ENCODE assay signal across 8 mouse cellular contexts in genomic region chr7:19939555-19940235, GRCm38 (mm10). TPM values are rescaled to one million over a fixed set of nuclear protein-coding genes. Genes with fewer than 3 reads are reported as not detected.
DNase-seq lines count a peak whose midpoint lies in the region; ATAC-seq lines count a peak whose summit lies in the region.

No protein-coding gene starts in this region.

- H3K4me2 ChIP-seq in kidney, embryonic 14.5 days (replicated peaks; ENCODE audit: low read depth, low read length), result no peak overlapping the region

- DNase-seq in kidney, adult 11 months, result peak; percentile 83
- DNase-seq in fibroblast of lung, adult 2 months (ENCODE audit: low read depth), result peak; percentile 83
- peak; percentile 95 for DNase-seq in heart, postnatal 4 days
- DNase-seq in left cerebral cortex, adult 18-20 months (ENCODE audit: low spot score in 2 of 2), result peak; percentile 55 to 67
- DNase-seq in thymus, postnatal 14 days, result peak; percentile 85
- DNase-seq in neural tube, embryonic 10.5 days (ENCODE audit: extremely low spot score, low spot score), result no peak

- H3K4me1 ChIP-seq in kidney, embryonic 14.5 days (ENCODE audit: control insufficient read depth, insufficient read depth, low read length), result no peaks in the 10 kb centered on the region

- no peaks in the 10 kb centered on the region for H3K9me3 ChIP-seq in kidney, embryonic 14.5 days (ENCODE audit: control insufficient read depth, low read length)

- no peak overlapping the region for H3K9ac ChIP-seq in kidney, embryonic 14.5 days (ENCODE audit: low read depth, low read length)

- H3K27me3 ChIP-seq in kidney, embryonic 14.5 days (ENCODE audit: control insufficient read depth, insufficient read depth, low read length), result no peaks in the 10 kb centered on the region

- no peaks in the 10 kb centered on the region for H3K36me3 ChIP-seq in kidney, embryonic 14.5 days (ENCODE audit: control insufficient read depth, insufficient read depth, low read length)

- H3K4me3 ChIP-seq in kidney, embryonic 14.5 days (ENCODE audit: low read length), result no peak overlapping the region

- WGBS in kidney, embryonic 14.5 days, result 62% methylated on average over 10 of the region's 12 CpGs

- ATAC-seq in kidney, embryonic 14.5 days (ENCODE audit: low FRiP score, low TSS enrichment), result no peak
- ATAC-seq in megakaryocyte progenitor cell, adult 5-6 weeks (replicated peaks; ENCODE audit: poor library complexity), result peak; percentile 76

- no peak overlapping the region for H3K27ac ChIP-seq in kidney, embryonic 14.5 days (ENCODE audit: low read depth, low read length)

RNA-seq across cellular contexts. Expression of gene Igsf23, which starts 10.9 kb away (rescaled TPM):
- polyA plus RNA-seq in kidney, embryonic 14.5 days (2014; fragmentation: Nextera tagmentation; extraction: Ambion mirVana), result not detected in 2 replicates
- 1 to 10 TPM; 2.2 to 2.6 TPM for total RNA-seq in heart, postnatal 4 days (2021)
- not detected for total RNA-seq in left cerebral cortex, adult 18-20 months (2021)
- total RNA-seq in megakaryocyte progenitor cell, adult 5-6 weeks (2015), result not detected in 2 replicates
- total RNA-seq in megakaryocyte progenitor cell, adult 5-6 weeks (2017), result not detected in 2 replicates

RNA-seq across cellular contexts. Expression of gene Pvr, which starts 18.7 kb away (rescaled TPM):
- polyA plus RNA-seq in kidney, embryonic 14.5 days (2014; fragmentation: Nextera tagmentation; extraction: Ambion mirVana), result 9.6 and 10.8 TPM in 2 replicates
- total RNA-seq in heart, postnatal 4 days (2021), result 10 to 100 TPM; 25.7 to 28.3 TPM
- total RNA-seq in left cerebral cortex, adult 18-20 months (2021), result 10 to 100 TPM; 13.0 to 15.7 TPM
- total RNA-seq in megakaryocyte progenitor cell, adult 5-6 weeks (2015), result 10.2 and 13.0 TPM in 2 replicates
- 7.5 and 9.7 TPM in 2 replicates for total RNA-seq in megakaryocyte progenitor cell, adult 5-6 weeks (2017)

RNA-seq across cellular contexts. Expression of gene Ceacam20, which starts 25.5 kb away (rescaled TPM):
- not detected in 2 replicates for polyA plus RNA-seq in kidney, embryonic 14.5 days (2014; fragmentation: Nextera tagmentation; extraction: Ambion mirVana)
- not detected for total RNA-seq in heart, postnatal 4 days (2021)
- not detected for total RNA-seq in left cerebral cortex, adult 18-20 months (2021)
- not detected in 2 replicates for total RNA-seq in megakaryocyte progenitor cell, adult 5-6 weeks (2015)
- not detected in 2 replicates for total RNA-seq in megakaryocyte progenitor cell, adult 5-6 weeks (2017)

RNA-seq across cellular contexts. Expression of gene Nlrp9b, which starts 51.6 kb away (rescaled TPM):
- not detected in 2 replicates for polyA plus RNA-seq in kidney, embryonic 14.5 days (2014; fragmentation: Nextera tagmentation; extraction: Ambion mirVana)
- not detected for total RNA-seq in heart, postnatal 4 days (2021)
- total RNA-seq in left cerebral cortex, adult 18-20 months (2021), result not detected
- not detected in 2 replicates for total RNA-seq in megakaryocyte progenitor cell, adult 5-6 weeks (2015)
- total RNA-seq in megakaryocyte progenitor cell, adult 5-6 weeks (2017), result not detected in 2 replicates

RNA-seq across cellular contexts. Expression of gene Ceacam19, which starts 51.9 kb away (rescaled TPM):
- not detected in 2 replicates for polyA plus RNA-seq in kidney, embryonic 14.5 days (2014; fragmentation: Nextera tagmentation; extraction: Ambion mirVana)
- total RNA-seq in heart, postnatal 4 days (2021), result not detected
- not detected for total RNA-seq in left cerebral cortex, adult 18-20 months (2021)
- total RNA-seq in megakaryocyte progenitor cell, adult 5-6 weeks (2015), result not detected in 2 replicates
- total RNA-seq in megakaryocyte progenitor cell, adult 5-6 weeks (2017), result 0.03 TPM in 1 of 2 replicates, not detected in the other
